Mouse (Mus musculus): ENCODE data around the gene Dnm3. TPM values are rescaled to one million over a fixed set of nuclear protein-coding genes. Genes with fewer than 3 reads are reported as not detected.

The Dnm3 gene
- polyA plus RNA-seq, 1 experiment = 1.7 TPM

- no peaks in the 10 kb centered on the region for H3K27me3 ChIP-seq (ENCODE audit: control insufficient read depth, insufficient read depth, low read length, poor library complexity, severe bottlenecking)
Observed at GRCm38 (mm10) chr1:162463676-162464075, 14.2 kb downstream of the Dnm3 start.

DNA sequence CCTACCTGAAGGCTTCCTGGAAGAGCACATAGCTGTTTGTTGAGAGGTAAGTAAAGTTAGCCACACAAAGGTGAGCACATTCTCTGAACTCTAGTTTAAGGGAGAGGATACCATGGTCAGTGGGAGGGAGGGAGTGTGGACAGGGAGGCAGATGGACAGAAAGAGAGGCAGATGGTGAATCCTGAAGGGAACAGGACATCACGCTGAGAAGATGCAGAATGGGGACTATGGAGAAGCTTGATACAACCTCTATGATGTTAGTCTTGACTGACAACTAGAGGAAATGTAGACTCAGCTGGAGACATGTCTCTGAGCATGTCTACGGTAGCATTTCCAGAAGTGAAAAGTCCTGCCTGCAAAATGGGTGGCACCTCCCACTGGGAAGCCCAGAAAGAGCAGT, 19.1 kb downstream of the Dnm3 start:
- Histone ChIP-seq H3K4me1 (ENCODE audit: control insufficient read depth, insufficient read depth, low read length) (no peaks in the 10 kb centered on the region), H3K9me3 (replicated peaks; ENCODE audit: control insufficient read depth, insufficient read depth, low read length, poor library complexity, severe bottlenecking) (no peaks in the 10 kb centered on the region), H3K9ac (ENCODE audit: low read depth, poor library complexity, severe bottlenecking) (no peak overlapping the region), H3K36me3 (ENCODE audit: control insufficient read depth, insufficient read depth, low read length, poor library complexity, severe bottlenecking) (no peaks in the 10 kb centered on the region), H3K27ac (ENCODE audit: insufficient read depth, low read length) (no peak overlapping the region), H3K4me3 (ENCODE audit: low read depth, low read length) (no peak overlapping the region), H3K27me3 (ENCODE audit: control insufficient read depth, insufficient read depth, low read length, poor library complexity, severe bottlenecking) (no peaks in the 10 kb centered on the region)
- TF ChIP-seq EP300 (IDR thresholded peaks at IDR 0.05; ENCODE audit: insufficient read depth, low read depth, low read length) = no peak
- no peak for TF ChIP-seq POLR2A (IDR thresholded peaks at IDR 0.05; ENCODE audit: insufficient read depth, low read length)
- TF ChIP-seq CTCF (IDR thresholded peaks at IDR 0.05; ENCODE audit: low read depth, low read length) = no peak

More at GRCm38 (mm10) chr1:162463676-162464075, 14.2 kb downstream of the Dnm3 start:
- no peak overlapping the region for H3K4me3 ChIP-seq (ENCODE audit: low read depth, low read length)
- H3K9me3 ChIP-seq (replicated peaks; ENCODE audit: control insufficient read depth, insufficient read depth, low read length, poor library complexity, severe bottlenecking) = no peaks in the 10 kb centered on the region
- H3K9ac ChIP-seq (ENCODE audit: low read depth, poor library complexity, severe bottlenecking) = no peak overlapping the region
- no peak for TF ChIP-seq CTCF (IDR thresholded peaks at IDR 0.05; ENCODE audit: low read depth, low read length)
- no peak for TF ChIP-seq POLR2A (IDR thresholded peaks at IDR 0.05; ENCODE audit: insufficient read depth, low read length)
- no peak for TF ChIP-seq EP300 (IDR thresholded peaks at IDR 0.05; ENCODE audit: insufficient read depth, low read depth, low read length)
- H3K4me1 ChIP-seq (ENCODE audit: control insufficient read depth, insufficient read depth, low read length) = no peaks in the 10 kb centered on the region
- no peak overlapping the region for H3K27ac ChIP-seq (ENCODE audit: insufficient read depth, low read length)
- H3K36me3 ChIP-seq (ENCODE audit: control insufficient read depth, insufficient read depth, low read length, poor library complexity, severe bottlenecking) = no peaks in the 10 kb centered on the region

DNA sequence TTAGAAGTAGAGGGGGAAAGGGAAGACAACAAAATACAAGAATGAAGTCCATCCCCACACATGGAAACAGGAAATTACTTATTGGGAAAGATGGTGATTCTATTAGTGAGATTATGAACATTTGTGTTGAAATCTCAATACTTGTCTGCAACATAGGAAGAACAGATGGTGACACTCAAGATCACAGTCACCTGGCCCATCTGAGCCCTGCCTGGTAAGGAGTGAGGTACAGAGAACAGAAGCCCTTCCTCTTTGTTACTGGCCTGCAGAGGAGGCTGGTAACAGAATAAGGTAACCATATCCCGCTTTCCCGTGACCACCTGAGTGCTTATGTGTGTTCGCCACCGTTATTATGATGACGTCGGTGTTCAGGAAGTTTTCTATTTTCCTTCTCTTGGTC, 21.0 kb downstream of the Dnm3 start:
- H3K9ac ChIP-seq (ENCODE audit: low read depth, poor library complexity, severe bottlenecking) = no peak overlapping the region
- H3K4me1 ChIP-seq (ENCODE audit: control insufficient read depth, insufficient read depth, low read length) = no peaks in the 10 kb centered on the region
- no peak overlapping the region for H3K27ac ChIP-seq (ENCODE audit: insufficient read depth, low read length)
- no peaks in the 10 kb centered on the region for H3K36me3 ChIP-seq (ENCODE audit: control insufficient read depth, insufficient read depth, low read length, poor library complexity, severe bottlenecking)
- H3K9me3 ChIP-seq (replicated peaks; ENCODE audit: control insufficient read depth, insufficient read depth, low read length, poor library complexity, severe bottlenecking) = no peaks in the 10 kb centered on the region
- H3K27me3 ChIP-seq (ENCODE audit: control insufficient read depth, insufficient read depth, low read length, poor library complexity, severe bottlenecking) = no peaks in the 10 kb centered on the region
- no peak for TF ChIP-seq CTCF (IDR thresholded peaks at IDR 0.05; ENCODE audit: low read depth, low read length)
- no peak for TF ChIP-seq POLR2A (IDR thresholded peaks at IDR 0.05; ENCODE audit: insufficient read depth, low read length)
- TF ChIP-seq EP300 (IDR thresholded peaks at IDR 0.05; ENCODE audit: insufficient read depth, low read depth, low read length) = no peak
- H3K4me3 ChIP-seq (ENCODE audit: low read depth, low read length) = no peak overlapping the region

DNA sequence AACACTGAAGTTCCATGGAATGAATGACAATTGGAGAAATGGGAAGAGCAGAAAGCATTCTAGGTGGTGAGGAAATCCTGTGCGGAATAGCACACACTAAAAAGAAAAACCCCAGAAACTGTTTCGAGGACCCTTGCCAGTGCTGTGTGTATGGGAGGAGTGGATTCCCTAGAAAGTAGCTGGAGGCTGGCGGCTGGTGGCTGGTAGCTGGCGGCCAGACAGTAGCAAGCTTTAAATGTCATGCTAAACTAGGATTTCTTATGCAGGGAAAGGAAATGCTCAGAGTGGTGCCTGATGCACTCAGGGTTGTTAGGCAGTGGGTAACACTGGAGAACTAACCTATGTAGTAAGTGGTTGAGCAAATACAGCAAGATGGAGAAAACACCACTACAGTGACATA, 21.4 kb downstream of the Dnm3 start:
- no peak overlapping the region for H3K9ac ChIP-seq (ENCODE audit: low read depth, poor library complexity, severe bottlenecking)
- H3K27me3 ChIP-seq (ENCODE audit: control insufficient read depth, insufficient read depth, low read length, poor library complexity, severe bottlenecking) = no peaks in the 10 kb centered on the region
- H3K36me3 ChIP-seq (ENCODE audit: control insufficient read depth, insufficient read depth, low read length, poor library complexity, severe bottlenecking) = no peaks in the 10 kb centered on the region
- no peak overlapping the region for H3K4me3 ChIP-seq (ENCODE audit: low read depth, low read length)
- H3K27ac ChIP-seq (ENCODE audit: insufficient read depth, low read length) = no peak overlapping the region
- TF ChIP-seq EP300 (IDR thresholded peaks at IDR 0.05; ENCODE audit: insufficient read depth, low read depth, low read length) (no peak), POLR2A (IDR thresholded peaks at IDR 0.05; ENCODE audit: insufficient read depth, low read length) (no peak), CTCF (IDR thresholded peaks at IDR 0.05; ENCODE audit: low read depth, low read length) (no peak)
- H3K4me1 ChIP-seq (ENCODE audit: control insufficient read depth, insufficient read depth, low read length) = no peaks in the 10 kb centered on the region
- no peaks in the 10 kb centered on the region for H3K9me3 ChIP-seq (replicated peaks; ENCODE audit: control insufficient read depth, insufficient read depth, low read length, poor library complexity, severe bottlenecking)

GRCm38 (mm10) chr1:162453578-162453977, 24.3 kb downstream of the Dnm3 start:
- Histone ChIP-seq H3K9me3 (replicated peaks; ENCODE audit: control insufficient read depth, insufficient read depth, low read length, poor library complexity, severe bottlenecking) (no peaks in the 10 kb centered on the region), H3K36me3 (ENCODE audit: control insufficient read depth, insufficient read depth, low read length, poor library complexity, severe bottlenecking) (no peaks in the 10 kb centered on the region), H3K9ac (ENCODE audit: low read depth, poor library complexity, severe bottlenecking) (no peak overlapping the region), H3K4me3 (ENCODE audit: low read depth, low read length) (no peak overlapping the region), H3K4me1 (ENCODE audit: control insufficient read depth, insufficient read depth, low read length) (no peaks in the 10 kb centered on the region), H3K27ac (ENCODE audit: insufficient read depth, low read length) (no peak overlapping the region), H3K27me3 (ENCODE audit: control insufficient read depth, insufficient read depth, low read length, poor library complexity, severe bottlenecking) (no peaks in the 10 kb centered on the region)
- TF ChIP-seq POLR2A (IDR thresholded peaks at IDR 0.05; ENCODE audit: insufficient read depth, low read length) = no peak
- TF ChIP-seq CTCF (IDR thresholded peaks at IDR 0.05; ENCODE audit: low read depth, low read length) = no peak
- TF ChIP-seq EP300 (IDR thresholded peaks at IDR 0.05; ENCODE audit: insufficient read depth, low read depth, low read length) = no peak

- H3K27me3 ChIP-seq (ENCODE audit: control insufficient read depth, insufficient read depth, low read length, poor library complexity, severe bottlenecking) = no peaks in the 10 kb centered on the region
- H3K27ac ChIP-seq (ENCODE audit: insufficient read depth, low read length) = no peak overlapping the region
- H3K9me3 ChIP-seq (replicated peaks; ENCODE audit: control insufficient read depth, insufficient read depth, low read length, poor library complexity, severe bottlenecking) = no peaks in the 10 kb centered on the region
- H3K36me3 ChIP-seq (ENCODE audit: control insufficient read depth, insufficient read depth, low read length, poor library complexity, severe bottlenecking) = no peaks in the 10 kb centered on the region
- no peak overlapping the region for H3K9ac ChIP-seq (ENCODE audit: low read depth, poor library complexity, severe bottlenecking)
- H3K4me1 ChIP-seq (ENCODE audit: control insufficient read depth, insufficient read depth, low read length) = no peaks in the 10 kb centered on the region
- TF ChIP-seq POLR2A (IDR thresholded peaks at IDR 0.05; ENCODE audit: insufficient read depth, low read length) (no peak), CTCF (IDR thresholded peaks at IDR 0.05; ENCODE audit: low read depth, low read length) (no peak), EP300 (IDR thresholded peaks at IDR 0.05; ENCODE audit: insufficient read depth, low read depth, low read length) (no peak)
- no peak overlapping the region for H3K4me3 ChIP-seq (ENCODE audit: low read depth, low read length)
Observed at GRCm38 (mm10) chr1:162453030-162453429, 24.8 kb downstream of the Dnm3 start.
